In genomic region chr9:52776542-52776941, GRCm38 (mm10) we compare ENCODE assay signal across 13 mouse cellular contexts.
DNase-seq lines count a peak whose midpoint lies in the region; ATAC-seq and TF ChIP-seq lines count a peak whose summit lies in the region.
"Had no signal": no experiment of that assay in that cellular context is flagged by ENCODE, and none has a peak within 500 bp of the region (broad histone marks: within the 10 kb centered on the region; RNA-seq: fewer than 3 reads in every experiment).

No protein-coding gene starts in this region.

- 26% methylated on average over 6 of the region's 6 CpGs for WGBS in hindbrain, postnatal 0 days
- WGBS in hindbrain, embryonic 14.5 days, result 24% methylated on average over 6 of the region's 6 CpGs
- 35% methylated on average over 6 of the region's 6 CpGs for WGBS in neural tube, embryonic 13.5 days
- WGBS in embryonic facial prominence, embryonic 12.5 days, result 6% methylated on average over 6 of the region's 6 CpGs

- peak; percentile 22 for DNase-seq in hindbrain, postnatal 0 days (ENCODE audit: low spot score)
- no peak for DNase-seq in hindbrain, embryonic 14.5 days (ENCODE audit: low spot score)
- DNase-seq in neural tube, embryonic 10.5 days (ENCODE audit: extremely low spot score, low spot score), result no peak
- no peak for DNase-seq in spleen, postnatal 10 days (ENCODE audit: low spot score in 2 of 2)
- DNase-seq in adrenal gland, postnatal 4 days (ENCODE audit: low spot score in 2 of 2), result no peak
- DNase-seq: cerebellum, postnatal 10 days; right cerebral cortex, postnatal 14 days; thymus, postnatal 25 days had no signal

- no peak overlapping the region for H3K4me2 ChIP-seq in hindbrain, postnatal 0 days (ENCODE audit: low read depth, low read length)
- H3K4me2 ChIP-seq in hindbrain, embryonic 14.5 days (replicated peaks), result no peak overlapping the region
- no peak overlapping the region for H3K4me2 ChIP-seq in neural tube, embryonic 13.5 days
- no peak overlapping the region for H3K4me2 ChIP-seq in embryonic facial prominence, embryonic 12.5 days (replicated peaks)
- H3K4me2 ChIP-seq: heart, embryonic 15.5 days had no signal

- no peak overlapping the region for H3K4me3 ChIP-seq in hindbrain, postnatal 0 days (ENCODE audit: low read length)
- H3K4me3 ChIP-seq in hindbrain, embryonic 14.5 days (replicated peaks; ENCODE audit: low read length), result no peak overlapping the region
- no peak overlapping the region for H3K4me3 ChIP-seq in neural tube, embryonic 13.5 days
- H3K4me3 ChIP-seq in embryonic facial prominence, embryonic 12.5 days, result no peak overlapping the region
- H3K4me3 ChIP-seq: heart, embryonic 15.5 days had no signal

- ATAC-seq in hindbrain, postnatal 0 days, result no peak
- no peak for ATAC-seq in hindbrain, embryonic 14.5 days (ENCODE audit: low FRiP score)
- ATAC-seq in neural tube, embryonic 13.5 days (ENCODE audit: low read depth), result no peak
- ATAC-seq in embryonic facial prominence, embryonic 12.5 days (ENCODE audit: insufficient number of reproducible peaks, insufficient read depth, low FRiP score, low TSS enrichment), result 0 out of 2 replicates have a peak, but pooled peaks have one; percentile 67
- ATAC-seq: inflammation-experienced regulatory T-cells, adult 6 months had no signal

- no peak for TF ChIP-seq CTCF in hindbrain, postnatal 0 days (IDR thresholded peaks at IDR 0.05; ENCODE audit: low read depth)

- H3K27ac ChIP-seq in hindbrain, postnatal 0 days, result peak overlapping the region; percentile 16; the same call in 1 of the 2 replicates
- no peak overlapping the region for H3K27ac ChIP-seq in hindbrain, embryonic 14.5 days
- peak overlapping the region; percentile 42 for H3K27ac ChIP-seq in neural tube, embryonic 13.5 days (replicated peaks)
- peak overlapping the region; percentile 36; the same call in 1 of the 2 replicates for H3K27ac ChIP-seq in embryonic facial prominence, embryonic 12.5 days
- H3K27ac ChIP-seq: heart, embryonic 15.5 days; liver, embryonic 14.5 days had no signal

- no peak overlapping the region for H3K9ac ChIP-seq in hindbrain, postnatal 0 days (replicated peaks; ENCODE audit: low read length)
- no peak overlapping the region for H3K9ac ChIP-seq in hindbrain, embryonic 14.5 days
- H3K9ac ChIP-seq in neural tube, embryonic 13.5 days, result no peak overlapping the region
- H3K9ac ChIP-seq in embryonic facial prominence, embryonic 12.5 days, result no peak overlapping the region; the same call in 1 of the 2 replicates
- H3K9ac ChIP-seq: heart, embryonic 15.5 days; liver, embryonic 14.5 days had no signal

- H3K4me1 ChIP-seq in hindbrain, postnatal 0 days (ENCODE audit: insufficient read depth, low read length), result no peaks in the 10 kb centered on the region
- no peaks in the 10 kb centered on the region for H3K4me1 ChIP-seq in hindbrain, embryonic 14.5 days (replicated peaks; ENCODE audit: control insufficient read depth, insufficient read depth, low read length)
- H3K4me1 ChIP-seq in neural tube, embryonic 13.5 days (replicated peaks), result 0 out of 2 replicates have a peak, but pooled peaks cover 6% of the 10 kb centered on the region
- no peaks in the 10 kb centered on the region for H3K4me1 ChIP-seq in embryonic facial prominence, embryonic 12.5 days
- H3K4me1 ChIP-seq: heart, embryonic 15.5 days had no signal

- H3K27me3 ChIP-seq in hindbrain, postnatal 0 days (ENCODE audit: insufficient read depth, low read length), result no peaks in the 10 kb centered on the region
- no peaks in the 10 kb centered on the region for H3K27me3 ChIP-seq in hindbrain, embryonic 14.5 days (ENCODE audit: control insufficient read depth, insufficient read depth, low read length)
- H3K27me3 ChIP-seq in neural tube, embryonic 13.5 days, result no peaks in the 10 kb centered on the region
- H3K27me3 ChIP-seq in embryonic facial prominence, embryonic 12.5 days, result no peaks in the 10 kb centered on the region
- H3K27me3 ChIP-seq: heart, embryonic 15.5 days had no signal

- H3K36me3 ChIP-seq in hindbrain, postnatal 0 days (ENCODE audit: insufficient read depth, low read length), result no peaks in the 10 kb centered on the region
- H3K36me3 ChIP-seq in hindbrain, embryonic 14.5 days (replicated peaks; ENCODE audit: control insufficient read depth, insufficient read depth), result no peaks in the 10 kb centered on the region
- no peaks in the 10 kb centered on the region for H3K36me3 ChIP-seq in neural tube, embryonic 13.5 days
- H3K36me3 ChIP-seq in embryonic facial prominence, embryonic 12.5 days, result no peaks in the 10 kb centered on the region
- H3K36me3 ChIP-seq: heart, embryonic 15.5 days had no signal

- H3K9me3 ChIP-seq in hindbrain, postnatal 0 days (ENCODE audit: low read length), result no peaks in the 10 kb centered on the region
- no peaks in the 10 kb centered on the region for H3K9me3 ChIP-seq in hindbrain, embryonic 14.5 days (ENCODE audit: control insufficient read depth, low read length)
- H3K9me3 ChIP-seq in neural tube, embryonic 13.5 days, result no peaks in the 10 kb centered on the region
- no peaks in the 10 kb centered on the region for H3K9me3 ChIP-seq in embryonic facial prominence, embryonic 12.5 days
- H3K9me3 ChIP-seq: heart, embryonic 15.5 days had no signal
